Mouse (Mus musculus) myocyte (in vitro differentiated cells): ENCODE measurements around the gene Cgref1. TPM values are rescaled to one million over a fixed set of nuclear protein-coding genes. Genes with fewer than 3 reads are reported as not detected.

Experiments used
- H3K27me3 ChIP-seq: one replicate; pipeline ENCODE4 v1.6.1; 2011; ENCODE audit not compliant: control insufficient read depth, insufficient read depth, insufficient read length
- H3K36me3 ChIP-seq: one replicate; pipeline ENCODE4 v1.6.1; 2011; ENCODE audit not compliant: control insufficient read depth, insufficient read depth
- H3K4me2 ChIP-seq: one replicate; pipeline ENCODE4 v1.6.1; 2011; ENCODE audit warnings: low read depth, control low read depth
- H3K4me3 ChIP-seq: one replicate; pipeline ENCODE4 v1.5.1; 2011; ENCODE audit warnings: mild to moderate bottlenecking, control low read depth, moderate library complexity
- H3K79me2 ChIP-seq: one replicate; pipeline ENCODE4 v1.6.1; 2011; ENCODE audit not compliant: control insufficient read depth, insufficient read depth
- H3ac ChIP-seq: one replicate; pipeline ENCODE4 v1.6.1; 2011; ENCODE audit not compliant: control insufficient read depth, insufficient read length
- CEBPB ChIP-seq: IDR thresholded peaks from 2 replicates; pipeline ENCODE4 v1.6.1; 2011; ENCODE audit warnings: mild to moderate bottlenecking, moderate library complexity; ENCODE audit not compliant: poor library complexity, insufficient read depth, severe bottlenecking
- E2F4 ChIP-seq: IDR thresholded peaks from one replicate; pipeline ENCODE4 v1.6.1; 2011; ENCODE audit warnings: mild to moderate bottlenecking, control low read depth, moderate library complexity; ENCODE audit not compliant: insufficient read depth
- MAX ChIP-seq: IDR thresholded peaks from one replicate; pipeline ENCODE4 v1.6.1; 2011; ENCODE audit warnings: low read depth, mild to moderate bottlenecking, control low read depth
- MYOD1 ChIP-seq, 3 experiments: IDR thresholded peaks; one replicate each; pipeline ENCODE4 v1.6.1; 2011; ENCODE audit warnings: control low read depth in 2 of 3, low read depth in 2 of 3, mild to moderate bottlenecking in 2 of 3, moderate library complexity in 1 of 3; ENCODE audit not compliant: insufficient read length in 2 of 3, control insufficient read depth in 1 of 3
- MYOG ChIP-seq, 3 experiments: IDR thresholded peaks; one replicate each; pipeline ENCODE4 v1.6.1; 2011; ENCODE audit warnings: control low read depth in 2 of 3, low read depth in 2 of 3, mild to moderate bottlenecking in 2 of 3; ENCODE audit not compliant: insufficient read length in 2 of 3, control insufficient read depth in 1 of 3, insufficient read depth in 1 of 3
- POLR2A ChIP-seq: IDR thresholded peaks from one replicate; pipeline ENCODE4 v1.6.1; 2011; ENCODE audit warnings: low read depth, mild to moderate bottlenecking, control low read depth, moderate library complexity; ENCODE audit not compliant: insufficient read length
- POLR2AphosphoS2 ChIP-seq: IDR thresholded peaks from one replicate; pipeline ENCODE4 v1.6.1; 2011; ENCODE audit warnings: low read depth, control low read depth; ENCODE audit not compliant: insufficient read length
- REST ChIP-seq: IDR thresholded peaks from one replicate; pipeline ENCODE4 v1.6.1; 2011; ENCODE audit warnings: mild to moderate bottlenecking, control low read depth, moderate library complexity; ENCODE audit not compliant: insufficient read depth, insufficient read length
- SRF ChIP-seq: IDR thresholded peaks from one replicate; pipeline ENCODE4 v1.6.1; 2011; ENCODE audit warnings: low read depth; ENCODE audit not compliant: control insufficient read depth, insufficient read length
- TCF12 ChIP-seq: IDR thresholded peaks from one replicate; pipeline ENCODE4 v1.6.1; 2011; ENCODE audit warnings: mild to moderate bottlenecking, control low read depth; ENCODE audit not compliant: poor library complexity, insufficient read depth, severe bottlenecking
- TCF3 ChIP-seq: IDR thresholded peaks from one replicate; pipeline ENCODE4 v1.6.1; 2011; ENCODE audit warnings: low read depth, control low read depth; ENCODE audit not compliant: insufficient read length
- USF1 ChIP-seq: IDR thresholded peaks from one replicate; pipeline ENCODE4 v1.6.1; 2011; ENCODE audit warnings: low read depth, mild to moderate bottlenecking, control low read depth, moderate library complexity
- polyA plus RNA-seq: library from polyadenylated mRNA; unstranded; fragments of >200 nt; fragmentation: generic; extraction: Trizol; gene quantifications from one replicate; pipeline ENCODE4 v1.2.1, GENCODE M21; 2012; ENCODE audit warnings: missing spikeins

The Cgref1 gene
- polyA plus RNA-seq, 1 experiment, result 26.2 TPM

DNA sequence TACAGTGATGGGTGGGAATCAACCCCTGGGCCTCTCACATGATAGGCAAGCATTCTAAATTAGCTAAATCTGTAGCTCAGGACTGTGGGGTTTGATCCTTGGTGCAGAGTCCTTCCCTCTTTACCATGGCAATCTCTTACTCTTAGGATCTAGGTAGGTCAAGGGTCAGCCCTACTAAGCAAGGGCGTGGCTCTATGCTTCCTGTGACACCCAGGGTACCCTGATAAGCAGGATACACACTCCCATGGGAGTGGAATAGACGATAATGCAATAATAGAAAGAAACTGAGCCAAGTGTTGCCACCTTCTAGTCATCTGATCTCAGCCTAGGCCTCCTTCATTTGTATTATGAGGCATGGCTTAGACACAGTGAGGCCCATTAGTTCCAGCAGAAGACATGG, 24.0 kb upstream of the Cgref1 start:
- H3K36me3 ChIP-seq, result no peaks in the 10 kb centered on the region
- H3K4me2 ChIP-seq, result no peak overlapping the region
- no peaks in the 10 kb centered on the region for H3K79me2 ChIP-seq
- H3K27me3 ChIP-seq, result no peaks in the 10 kb centered on the region
- TF ChIP-seq MYOG (IDR thresholded peaks at IDR 0.05; ENCODE audit: control insufficient read depth in 1 of 3, insufficient read depth in 1 of 3, insufficient read length in 2 of 3, low read depth in 2 of 3), result no peak
- TF ChIP-seq USF1, result no peak
- no peak for TF ChIP-seq E2F4
- TF ChIP-seq POLR2AphosphoS2, result no peak
- TF ChIP-seq MYOD1 (IDR thresholded peaks at IDR 0.05; ENCODE audit: control insufficient read depth in 1 of 3, insufficient read length in 2 of 3, low read depth in 2 of 3), result no peak
- TF ChIP-seq MAX, result no peak
- H3ac ChIP-seq, result no peak overlapping the region
- H3K4me3 ChIP-seq, result no peak overlapping the region

DNA sequence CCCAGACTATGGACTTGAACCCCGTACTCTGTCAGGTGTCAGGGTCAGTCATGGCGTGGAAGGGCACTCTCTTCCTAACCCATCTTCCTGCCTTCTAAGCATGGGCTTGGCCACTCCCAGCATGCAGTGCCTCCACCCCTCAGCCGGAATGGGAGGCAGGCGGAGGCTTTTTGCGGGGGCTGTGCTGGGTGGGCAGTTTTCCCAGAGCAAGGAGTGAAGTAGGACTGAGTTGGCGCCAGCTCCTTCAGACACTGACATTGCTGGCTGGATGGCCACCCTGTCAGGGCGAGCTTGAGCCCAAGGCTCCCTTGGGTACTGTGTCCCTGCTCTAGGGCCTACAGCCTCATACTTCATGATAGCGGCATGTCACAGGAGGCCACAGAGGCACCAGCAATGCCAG, 23.0 kb upstream of the Cgref1 start, which contains the start of gene Tcf23:
Gene Tcf23, plus strand, starts transcription at position 247 of the 400 bp plus-strand sequence.
- Histone ChIP-seq H3ac (no peak within 1 kb of the TSS), H3K79me2 (no peaks in the 10 kb centered on the region), H3K27me3 (no peaks in the 10 kb centered on the region), H3K4me3 (no peak within 1 kb of the TSS), H3K36me3 (no peaks in the 10 kb centered on the region), H3K4me2 (no peak within 1 kb of the TSS)
- TF ChIP-seq REST (no peak), CEBPB (no peak), MYOD1 (IDR thresholded peaks at IDR 0.05; ENCODE audit: control insufficient read depth in 1 of 3, insufficient read length in 2 of 3, low read depth in 2 of 3) (no peak), POLR2A (no peak), USF1 (no peak), TCF3 (no peak), MYOG (IDR thresholded peaks at IDR 0.05; ENCODE audit: control insufficient read depth in 1 of 3, insufficient read depth in 1 of 3, insufficient read length in 2 of 3, low read depth in 2 of 3) (no peak), MAX (no peak), E2F4 (no peak), TCF12 (no peak), SRF (no peak), POLR2AphosphoS2 (no peak)

DNA sequence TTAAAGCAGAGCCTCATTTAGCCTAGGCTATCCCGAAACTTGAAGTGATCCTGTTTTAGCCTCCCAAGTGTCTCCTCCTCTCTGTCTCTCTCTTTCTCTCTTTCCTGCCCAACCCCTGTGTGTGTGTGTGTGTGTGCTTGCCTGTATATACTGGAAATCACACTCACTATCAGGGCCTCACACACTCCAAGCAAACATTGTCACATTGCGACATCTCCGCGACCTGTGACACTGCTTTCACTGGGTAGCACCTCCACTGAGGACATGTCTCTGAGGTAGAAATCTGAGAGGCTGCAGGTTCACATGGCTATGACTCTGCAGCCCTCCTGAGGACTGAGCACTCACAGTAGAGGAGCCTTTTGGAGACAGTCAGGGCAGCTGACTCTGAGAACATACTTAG, 20.8 kb upstream of the Cgref1 start:
- Histone ChIP-seq H3K79me2 (no peaks in the 10 kb centered on the region), H3K27me3 (no peaks in the 10 kb centered on the region), H3K4me3 (no peak overlapping the region), H3ac (no peak overlapping the region), H3K4me2 (no peak overlapping the region), H3K36me3 (no peaks in the 10 kb centered on the region)
- TF ChIP-seq REST (no peak), MAX (no peak), TCF3 (no peak), SRF (no peak), MYOG (IDR thresholded peaks at IDR 0.05; ENCODE audit: control insufficient read depth in 1 of 3, insufficient read depth in 1 of 3, insufficient read length in 2 of 3, low read depth in 2 of 3) (no peak), POLR2A (no peak), CEBPB (no peak), TCF12 (no peak), USF1 (no peak), E2F4 (no peak), POLR2AphosphoS2 (no peak)

DNA sequence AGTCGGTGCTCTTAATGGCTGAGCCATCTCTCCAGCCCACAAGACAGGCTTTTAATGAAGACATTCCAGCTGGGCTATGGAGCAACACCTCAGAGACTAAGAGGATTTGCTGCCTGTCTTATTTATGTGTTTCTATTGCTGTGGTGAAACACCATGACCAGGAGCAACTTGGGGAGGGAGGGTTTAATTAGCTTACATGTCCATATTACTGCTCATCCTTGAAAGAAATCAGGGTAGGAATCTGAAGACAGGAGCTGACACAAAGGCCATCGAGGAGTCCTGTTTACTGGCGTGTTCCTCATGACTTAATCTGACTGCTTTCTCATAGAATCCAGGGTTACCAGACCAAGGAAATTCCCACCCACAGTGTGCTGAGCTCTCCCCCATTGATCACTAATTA, 18.5 kb upstream of the Cgref1 start:
- Histone ChIP-seq H3K4me2 (no peak overlapping the region), H3K79me2 (peaks cover 10% of the 10 kb centered on the region), H3ac (no peak overlapping the region), H3K36me3 (no peaks in the 10 kb centered on the region), H3K27me3 (no peaks in the 10 kb centered on the region), H3K4me3 (no peak overlapping the region)
- TF ChIP-seq MAX, result no peak

DNA sequence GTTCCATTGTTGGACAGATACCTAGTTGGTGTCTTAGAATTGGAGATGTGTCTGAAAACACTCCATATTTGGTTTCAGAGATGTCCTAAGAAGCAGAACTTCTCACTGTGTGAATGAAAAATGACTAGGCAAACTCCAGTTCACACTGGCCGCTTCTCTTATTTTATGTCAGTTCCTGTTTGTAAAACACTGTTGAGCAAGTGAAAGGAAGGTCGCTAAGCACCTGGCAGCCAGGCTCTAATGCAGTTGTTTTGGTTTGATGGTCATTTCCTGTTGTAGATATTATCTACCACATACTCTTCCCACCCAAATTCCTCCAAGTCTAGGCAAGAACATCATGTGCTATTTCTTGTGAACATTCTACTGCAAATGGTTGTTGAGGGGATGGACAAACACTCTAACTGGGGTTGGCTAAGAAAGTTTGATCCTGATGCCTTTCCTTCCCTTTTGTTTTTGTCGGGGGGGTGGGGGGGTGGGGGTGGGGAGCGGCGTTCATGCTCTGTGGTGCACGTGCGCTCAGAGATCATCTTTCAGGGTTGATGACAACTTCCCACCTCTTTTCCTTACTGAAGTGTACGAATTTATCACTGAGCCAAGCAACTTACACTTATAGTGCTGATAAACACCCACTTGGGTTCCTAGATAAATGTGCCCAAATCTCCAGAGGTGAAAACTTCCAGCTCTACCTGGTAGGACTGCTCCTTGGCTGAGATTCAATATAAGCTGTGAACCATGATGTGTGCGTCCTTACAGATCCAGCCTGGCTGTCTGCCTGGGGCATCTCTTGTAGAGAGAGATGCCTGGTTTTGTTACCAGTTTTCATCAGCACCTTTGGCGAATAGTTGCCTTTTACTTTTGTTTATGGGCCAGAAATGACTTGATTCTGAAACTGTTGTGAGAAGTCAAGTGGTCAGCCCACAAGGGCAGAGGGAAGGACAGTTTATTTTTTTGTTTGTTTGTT, 16.4 kb upstream of the Cgref1 start:
- Histone ChIP-seq H3K4me2 (peak overlapping the region; percentile 94), H3ac (no peak overlapping the region), H3K27me3 (no peaks in the 10 kb centered on the region), H3K4me3 (no peak overlapping the region), H3K79me2 (peaks cover 24% of the 10 kb centered on the region), H3K36me3 (peaks cover 10% of the 10 kb centered on the region)
- peak; percentile 30 for TF ChIP-seq TCF12
- peak in 2 of 3 experiments; percentile 12 to 67 for TF ChIP-seq MYOD1 (IDR thresholded peaks at IDR 0.05; ENCODE audit: control insufficient read depth in 1 of 3, insufficient read length in 2 of 3, low read depth in 2 of 3)
- TF ChIP-seq POLR2AphosphoS2, result no peak
- TF ChIP-seq CEBPB, result no peak
